Comparison of ENCODE assay signal across 18 mouse cellular contexts in genomic region chr4:59767717-59768116, GRCm38 (mm10). TPM values are rescaled to one million over a fixed set of nuclear protein-coding genes. Genes with fewer than 3 reads are reported as not detected.
A peak's percentile ranks its signal among the peaks of the same experiment; 100 is the strongest.
DNase-seq lines count a peak whose midpoint lies in the region; ATAC-seq and TF ChIP-seq lines count a peak whose summit lies in the region.
"Had no signal": no experiment of that assay in that cellular context is flagged by ENCODE, and none has a peak within 500 bp of the region (broad histone marks: within the 10 kb centered on the region; RNA-seq: fewer than 3 reads in every experiment).

No protein-coding gene starts in this region.

- TF ChIP-seq CTCF in G1E (IDR thresholded peaks at IDR 0.05; ENCODE audit: low read depth, low read length): no peak

- no peak overlapping the region for H3K4me2 ChIP-seq in liver, embryonic 13.5 days
- no peak overlapping the region for H3K4me2 ChIP-seq in liver, embryonic 11.5 days
- H3K4me2 ChIP-seq in forebrain, embryonic 14.5 days (ENCODE audit: low read length): no peak overlapping the region
- no peak overlapping the region for H3K4me2 ChIP-seq in midbrain, embryonic 14.5 days (ENCODE audit: low read length)
- H3K4me2 ChIP-seq: forebrain, embryonic 13.5 days; heart, embryonic 12.5 days; hindbrain, embryonic 15.5 days had no signal

- H3K9me3 ChIP-seq in liver, embryonic 13.5 days (replicated peaks): no peaks in the 10 kb centered on the region
- H3K9me3 ChIP-seq in liver, embryonic 11.5 days (ENCODE audit: control insufficient read depth, low read length): no peaks in the 10 kb centered on the region
- H3K9me3 ChIP-seq in G1E (replicated peaks): no peaks in the 10 kb centered on the region
- H3K9me3 ChIP-seq in forebrain, embryonic 14.5 days (replicated peaks; ENCODE audit: control insufficient read depth, low read length): no peaks in the 10 kb centered on the region
- no peaks in the 10 kb centered on the region for H3K9me3 ChIP-seq in midbrain, embryonic 14.5 days (ENCODE audit: control insufficient read depth, low read length)
- H3K9me3 ChIP-seq: embryonic facial prominence, embryonic 10.5 days; forebrain, embryonic 13.5 days; heart, embryonic 12.5 days; hindbrain, embryonic 15.5 days had no signal

- peaks cover 32% of the 10 kb centered on the region for H3K36me3 ChIP-seq in liver, embryonic 13.5 days
- peaks cover 14% of the 10 kb centered on the region; the same call in 1 of the 2 replicates for H3K36me3 ChIP-seq in liver, embryonic 11.5 days (ENCODE audit: control insufficient read depth, insufficient read depth, low read length)
- peaks cover 65% of the 10 kb centered on the region for H3K36me3 ChIP-seq in G1E (replicated peaks)
- peaks cover 29% of the 10 kb centered on the region for H3K36me3 ChIP-seq in forebrain, embryonic 14.5 days (ENCODE audit: control insufficient read depth, insufficient read depth, low read length)
- peaks cover 24% of the 10 kb centered on the region for H3K36me3 ChIP-seq in midbrain, embryonic 14.5 days (ENCODE audit: control insufficient read depth, insufficient read depth, low read length)

- no peak overlapping the region for H3K4me3 ChIP-seq in liver, embryonic 13.5 days (replicated peaks)
- H3K4me3 ChIP-seq in liver, embryonic 11.5 days (ENCODE audit: low read depth, low read length): no peak overlapping the region
- no peak overlapping the region for H3K4me3 ChIP-seq in G1E (ENCODE audit: low read depth, low read length)
- no peak overlapping the region for H3K4me3 ChIP-seq in forebrain, embryonic 14.5 days (ENCODE audit: low read depth, low read length)
- H3K4me3 ChIP-seq in midbrain, embryonic 14.5 days (replicated peaks; ENCODE audit: low read depth, low read length): no peak overlapping the region
- H3K4me3 ChIP-seq: embryonic facial prominence, embryonic 10.5 days; forebrain, embryonic 13.5 days; heart, embryonic 12.5 days; hindbrain, embryonic 15.5 days had no signal

- H3K4me1 ChIP-seq in liver, embryonic 13.5 days (replicated peaks): peaks cover 8% of the 10 kb centered on the region; the same call in 1 of the 2 replicates
- no peaks in the 10 kb centered on the region for H3K4me1 ChIP-seq in liver, embryonic 11.5 days (replicated peaks; ENCODE audit: control insufficient read depth, insufficient read depth, low read length)
- H3K4me1 ChIP-seq in G1E (ENCODE audit: insufficient read depth, low read depth, low read length): peaks cover 35% of the 10 kb centered on the region
- H3K4me1 ChIP-seq in forebrain, embryonic 14.5 days (ENCODE audit: control insufficient read depth, insufficient read depth, low read length): no peaks in the 10 kb centered on the region
- H3K4me1 ChIP-seq in midbrain, embryonic 14.5 days (ENCODE audit: control insufficient read depth, insufficient read depth, low read length): no peaks in the 10 kb centered on the region

- peak overlapping the region; percentile 4; the same call in 1 of the 2 replicates for H3K27ac ChIP-seq in liver, embryonic 13.5 days
- H3K27ac ChIP-seq in liver, embryonic 11.5 days (ENCODE audit: low read depth, low read length): no peak overlapping the region
- no peak overlapping the region for H3K27ac ChIP-seq in forebrain, embryonic 14.5 days (ENCODE audit: low read depth, low read length)
- no peak overlapping the region for H3K27ac ChIP-seq in midbrain, embryonic 14.5 days (replicated peaks; ENCODE audit: low read depth, low read length)
- H3K27ac ChIP-seq: embryonic facial prominence, embryonic 10.5 days; forebrain, embryonic 13.5 days; hindbrain, embryonic 15.5 days had no signal

- 13% methylated on average over 2 of the region's 2 CpGs for WGBS in liver, embryonic 13.5 days (ENCODE audit: insufficient replicate concordance)
- WGBS in liver, embryonic 11.5 days: 38% methylated on average over 2 of the region's 2 CpGs
- WGBS in forebrain, embryonic 14.5 days: 96% methylated on average over 2 of the region's 2 CpGs
- WGBS in midbrain, embryonic 14.5 days: 98% methylated on average over 2 of the region's 2 CpGs

- no peak overlapping the region for H3K9ac ChIP-seq in liver, embryonic 13.5 days
- no peak overlapping the region for H3K9ac ChIP-seq in liver, embryonic 11.5 days (ENCODE audit: low read depth, low read length)
- H3K9ac ChIP-seq in forebrain, embryonic 14.5 days (ENCODE audit: low read length): no peak overlapping the region
- H3K9ac ChIP-seq in midbrain, embryonic 14.5 days (replicated peaks; ENCODE audit: low read length): no peak overlapping the region
- H3K9ac ChIP-seq: forebrain, embryonic 13.5 days; heart, embryonic 12.5 days; hindbrain, embryonic 15.5 days had no signal

- ATAC-seq in liver, embryonic 13.5 days (ENCODE audit: low read depth): no peak
- no peak; the same call in 1 of the 2 replicates for ATAC-seq in liver, embryonic 11.5 days (replicated peaks; ENCODE audit: low FRiP score)
- peak; percentile 79 for ATAC-seq in G1E (ENCODE audit: extremely low read depth, insufficient number of reproducible peaks, low FRiP score, poor library complexity, severe bottlenecking)
- peak; percentile 77 for ATAC-seq in common myeloid progenitor, adult 5-6 weeks (replicated peaks; ENCODE audit: low read depth, poor library complexity, severe bottlenecking)
- no peak for ATAC-seq in forebrain, embryonic 14.5 days
- ATAC-seq in midbrain, embryonic 14.5 days (ENCODE audit: low FRiP score, low TSS enrichment): no peak
- ATAC-seq: activated CD4-positive, CD25-positive, alpha-beta regulatory T cell, adult 4 months; forebrain, embryonic 13.5 days; Patski had no signal

- no peaks in the 10 kb centered on the region for H3K27me3 ChIP-seq in liver, embryonic 13.5 days
- H3K27me3 ChIP-seq in liver, embryonic 11.5 days (replicated peaks; ENCODE audit: control insufficient read depth, insufficient read depth, low read length): no peaks in the 10 kb centered on the region
- H3K27me3 ChIP-seq in G1E (ENCODE audit: insufficient read depth, low read length): no peaks in the 10 kb centered on the region
- no peaks in the 10 kb centered on the region for H3K27me3 ChIP-seq in forebrain, embryonic 14.5 days (replicated peaks; ENCODE audit: control insufficient read depth, insufficient read depth, low read length)
- H3K27me3 ChIP-seq in midbrain, embryonic 14.5 days (ENCODE audit: control insufficient read depth, insufficient read depth, low read length): no peaks in the 10 kb centered on the region
- H3K27me3 ChIP-seq: forebrain, embryonic 13.5 days; heart, embryonic 12.5 days; hindbrain, embryonic 15.5 days; Patski had no signal

- no peak for DNase-seq in liver, embryonic 13.5 days
- no peak for DNase-seq in liver, embryonic 11.5 days (ENCODE audit: low spot score)
- DNase-seq in G1E (ENCODE audit: low spot score): no peak
- no peak for DNase-seq in forebrain, embryonic 14.5 days (ENCODE audit: low spot score)
- no peak for DNase-seq in midbrain, embryonic 14.5 days
- DNase-seq: adrenal gland, postnatal 14 days; cerebellum, adult 11-12 months; cerebellum, adult 9-10 months; cerebellum, postnatal 25 days; gastrocnemius, postnatal 36 days; heart, adult 18-20 months had no signal

RNA-seq across cellular contexts. Expression of gene Inip, which starts 33.7 kb away (rescaled TPM):
- 24.7 and 30.0 TPM in 2 replicates for polyA plus RNA-seq in liver, embryonic 13.5 days (2015; fragmentation: Nextera tagmentation; extraction: Ambion mirVana)
- 49.9 and 53.8 TPM in 2 replicates for polyA plus RNA-seq in liver, embryonic 11.5 days (2014; fragmentation: Nextera tagmentation; extraction: Ambion mirVana)
- total RNA-seq in G1E (2014; fragmentation: Nextera tagmentation) (67.9 and 84.5 TPM in 2 replicates), G1E (2017) (92.4 and 95.8 TPM in 2 replicates)
- polyA plus RNA-seq in G1E (2012): 28.7 and 41.7 TPM in 2 replicates
- 70.6 and 76.9 TPM in 2 replicates for total RNA-seq in common myeloid progenitor, adult 5-6 weeks (2017)
- 68.0 and 72.1 TPM in 2 replicates for polyA plus RNA-seq in forebrain, embryonic 14.5 days (2014; fragmentation: Nextera tagmentation; extraction: Ambion mirVana)
- polyA plus RNA-seq in midbrain, embryonic 14.5 days (2014; fragmentation: Nextera tagmentation; extraction: Ambion mirVana): 55.7 and 64.6 TPM in 2 replicates

RNA-seq across cellular contexts. Expression of gene Snx30, which starts 37.9 kb away (rescaled TPM):
- polyA plus RNA-seq in liver, embryonic 13.5 days (2015; fragmentation: Nextera tagmentation; extraction: Ambion mirVana): 3.4 and 4.5 TPM in 2 replicates
- polyA plus RNA-seq in liver, embryonic 11.5 days (2014; fragmentation: Nextera tagmentation; extraction: Ambion mirVana): 5.7 and 6.5 TPM in 2 replicates
- total RNA-seq in G1E (2014; fragmentation: Nextera tagmentation): 8.2 and 9.8 TPM in 2 replicates
- total RNA-seq in G1E (2017): 33.2 and 36.4 TPM in 2 replicates
- polyA plus RNA-seq in G1E (2012): 4.7 and 5.4 TPM in 2 replicates
- 25.9 and 28.8 TPM in 2 replicates for total RNA-seq in common myeloid progenitor, adult 5-6 weeks (2017)
- 9.8 and 11.4 TPM in 2 replicates for polyA plus RNA-seq in forebrain, embryonic 14.5 days (2014; fragmentation: Nextera tagmentation; extraction: Ambion mirVana)
- 22.7 and 23.4 TPM in 2 replicates for polyA plus RNA-seq in midbrain, embryonic 14.5 days (2014; fragmentation: Nextera tagmentation; extraction: Ambion mirVana)

Comparison
In these comparisons a context has a peak if more than half of its experiments do, and no peak if none do; other contexts are left out.
1. ATAC-seq: peak in G1E (single experiment) and common myeloid progenitor, adult 5-6 weeks (single experiment); none in liver, embryonic 13.5 days (single experiment), liver, embryonic 11.5 days (single experiment), forebrain, embryonic 14.5 days (single experiment) and midbrain, embryonic 14.5 days (single experiment).